Mouse (Mus musculus): Measurements from ENCODE around the gene Amn. TPM values are rescaled to one million over a fixed set of nuclear protein-coding genes. Genes with fewer than 3 reads are reported as not detected.

Amn gene
- polyA plus RNA-seq, 1 experiment from 2014 or later = 1.4 TPM

GRCm38 (mm10) chr12:111323423-111323822 lies 52.5 kb downstream of the Amn start:
- no peak overlapping the region for H3K9ac ChIP-seq (ENCODE audit: low read length)
- H3K4me2 ChIP-seq (ENCODE audit: low read length) = no peak overlapping the region
- peaks cover 99% of the 10 kb centered on the region for H3K36me3 ChIP-seq (ENCODE audit: control insufficient read depth, insufficient read depth, low read length)
- WGBS = 72% methylated on average over 4 of the region's 4 CpGs
- H3K4me1 ChIP-seq (ENCODE audit: control insufficient read depth in 2 of 2, insufficient read depth in 2 of 2, low read length in 2 of 2) = peaks cover 0 to 6% of the 10 kb centered on the region in 2 experiments; a peak in 1 of 4 replicates
- no peak overlapping the region for H3K27ac ChIP-seq (replicated peaks in 1 of 2; ENCODE audit: control insufficient read depth in 1 of 2, insufficient read depth in 1 of 2, low read depth in 2 of 2, low read length in 2 of 2)
- ATAC-seq (ENCODE audit: insufficient number of reproducible peaks, insufficient read depth, low FRiP score, low read depth) = no peak
- H3K4me3 ChIP-seq (ENCODE audit: control insufficient read depth in 1 of 2, insufficient read depth in 1 of 2, low read depth in 1 of 2, low read length in 2 of 2) = no peak overlapping the region
- H3K27me3 ChIP-seq (ENCODE audit: control insufficient read depth, insufficient read depth, low read length) = no peaks in the 10 kb centered on the region
- no peaks in the 10 kb centered on the region for H3K9me3 ChIP-seq (ENCODE audit: control insufficient read depth, low read length)

DNA sequence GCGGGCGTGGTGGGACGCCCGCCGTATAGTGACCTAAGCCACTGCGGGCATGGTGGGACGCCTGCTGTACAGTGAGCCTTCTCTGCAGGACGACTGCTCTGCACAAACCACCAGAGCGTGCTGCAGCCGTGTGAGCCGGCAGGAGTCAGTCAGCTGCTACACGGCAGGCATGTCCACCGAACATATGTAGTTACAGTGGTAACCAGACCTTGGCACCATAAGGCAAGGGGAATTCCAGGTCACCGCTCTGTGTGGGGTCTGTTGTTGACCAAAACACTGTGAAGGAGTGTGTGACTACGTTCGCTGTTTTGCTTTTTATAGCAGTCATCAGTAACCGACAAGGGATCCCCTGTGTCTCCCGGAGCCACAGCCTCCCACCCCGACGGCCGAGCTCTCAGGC lies 53.6 kb downstream of the Amn start:
- no peaks in the 10 kb centered on the region for H3K9me3 ChIP-seq (ENCODE audit: control insufficient read depth, low read length)
- 95% methylated on average over 21 of the region's 21 CpGs for WGBS
- no peak overlapping the region for H3K9ac ChIP-seq (ENCODE audit: low read length)
- H3K4me2 ChIP-seq (ENCODE audit: low read length) = no peak overlapping the region
- H3K4me1 ChIP-seq (ENCODE audit: control insufficient read depth in 2 of 2, insufficient read depth in 2 of 2, low read length in 2 of 2) = peaks cover 0 to 6% of the 10 kb centered on the region in 2 experiments; a peak in 1 of 4 replicates
- ATAC-seq (ENCODE audit: insufficient number of reproducible peaks, insufficient read depth, low FRiP score, low read depth) = no peak
- H3K4me3 ChIP-seq (ENCODE audit: control insufficient read depth in 1 of 2, insufficient read depth in 1 of 2, low read depth in 1 of 2, low read length in 2 of 2) = no peak overlapping the region
- H3K27ac ChIP-seq (replicated peaks in 1 of 2; ENCODE audit: control insufficient read depth in 1 of 2, insufficient read depth in 1 of 2, low read depth in 2 of 2, low read length in 2 of 2) = no peak overlapping the region
- peaks cover 99% of the 10 kb centered on the region for H3K36me3 ChIP-seq (ENCODE audit: control insufficient read depth, insufficient read depth, low read length)
- no peaks in the 10 kb centered on the region for H3K27me3 ChIP-seq (ENCODE audit: control insufficient read depth, insufficient read depth, low read length)

GRCm38 (mm10) chr12:111324949-111325348 lies 54.1 kb downstream of the Amn start:
- WGBS = 93% methylated on average over 12 of the region's 12 CpGs
- H3K27me3 ChIP-seq (ENCODE audit: control insufficient read depth, insufficient read depth, low read length) = no peaks in the 10 kb centered on the region
- ATAC-seq (ENCODE audit: insufficient number of reproducible peaks, insufficient read depth, low FRiP score, low read depth) = no peak
- no peaks in the 10 kb centered on the region for H3K9me3 ChIP-seq (ENCODE audit: control insufficient read depth, low read length)
- no peak overlapping the region for H3K4me2 ChIP-seq (ENCODE audit: low read length)
- H3K36me3 ChIP-seq (ENCODE audit: control insufficient read depth, insufficient read depth, low read length) = peaks cover 99% of the 10 kb centered on the region
- peaks cover 0 to 6% of the 10 kb centered on the region in 2 experiments; a peak in 1 of 4 replicates for H3K4me1 ChIP-seq (ENCODE audit: control insufficient read depth in 2 of 2, insufficient read depth in 2 of 2, low read length in 2 of 2)
- no peak overlapping the region for H3K4me3 ChIP-seq (ENCODE audit: control insufficient read depth in 1 of 2, insufficient read depth in 1 of 2, low read depth in 1 of 2, low read length in 2 of 2)
- no peak overlapping the region for H3K9ac ChIP-seq (ENCODE audit: low read length)
- no peak overlapping the region for H3K27ac ChIP-seq (replicated peaks in 1 of 2; ENCODE audit: control insufficient read depth in 1 of 2, insufficient read depth in 1 of 2, low read depth in 2 of 2, low read length in 2 of 2)

GRCm38 (mm10) chr12:111325744-111326424 lies 55.0 kb downstream of the Amn start:
- Histone ChIP-seq H3K36me3 (ENCODE audit: control insufficient read depth, insufficient read depth, low read length) (peaks cover 99% of the 10 kb centered on the region), H3K4me2 (ENCODE audit: low read length) (no peak overlapping the region), H3K4me1 (ENCODE audit: control insufficient read depth in 2 of 2, insufficient read depth in 2 of 2, low read length in 2 of 2) (no peaks in the 10 kb centered on the region), H3K4me3 (ENCODE audit: control insufficient read depth in 1 of 2, insufficient read depth in 1 of 2, low read depth in 1 of 2, low read length in 2 of 2) (no peak overlapping the region), H3K27me3 (ENCODE audit: control insufficient read depth, insufficient read depth, low read length) (no peaks in the 10 kb centered on the region), H3K9me3 (ENCODE audit: control insufficient read depth, low read length) (no peaks in the 10 kb centered on the region), H3K27ac (replicated peaks in 1 of 2; ENCODE audit: control insufficient read depth in 1 of 2, insufficient read depth in 1 of 2, low read depth in 2 of 2, low read length in 2 of 2) (no peak overlapping the region), H3K9ac (ENCODE audit: low read length) (no peak overlapping the region)
- WGBS = 91% methylated on average over 18 of the region's 18 CpGs
- ATAC-seq (ENCODE audit: insufficient number of reproducible peaks, insufficient read depth, low FRiP score, low read depth) = no peak

Other genes starting within 250 kb of the Amn start
- 12.3 and 12.6 TPM in 2 replicates for gene Rcor1, start 231.7 kb upstream of the Amn start, polyA plus RNA-seq (2014; fragmentation: Nextera tagmentation; extraction: Ambion mirVana)
- gene Traf3, start 104.7 kb upstream of the Amn start, polyA plus RNA-seq (2014; fragmentation: Nextera tagmentation; extraction: Ambion mirVana) = 6.0 and 7.0 TPM in 2 replicates
- not detected in 2 replicates for gene 4930595D18Rik, start 86.6 kb upstream of the Amn start, polyA plus RNA-seq (2014; fragmentation: Nextera tagmentation; extraction: Ambion mirVana)
- gene Cdc42bpb, start 106.6 kb downstream of the Amn start, polyA plus RNA-seq (2014; fragmentation: Nextera tagmentation; extraction: Ambion mirVana) = 27.0 and 28.9 TPM in 2 replicates
- 1.2 TPM in 1 of 2 replicates, not detected in the other for gene Lbhd2, start 135.7 kb downstream of the Amn start, polyA plus RNA-seq (2014; fragmentation: Nextera tagmentation; extraction: Ambion mirVana)
- 8.1 and 9.4 TPM in 2 replicates for gene Exoc3l4, start 145.9 kb downstream of the Amn start, polyA plus RNA-seq (2014; fragmentation: Nextera tagmentation; extraction: Ambion mirVana)
- gene Tnfaip2, start 171.4 kb downstream of the Amn start, polyA plus RNA-seq (2014; fragmentation: Nextera tagmentation; extraction: Ambion mirVana) = 5.5 and 6.9 TPM in 2 replicates
- 1.1 and 1.4 TPM in 2 replicates for gene Gm266, start 214.7 kb downstream of the Amn start, polyA plus RNA-seq (2014; fragmentation: Nextera tagmentation; extraction: Ambion mirVana)